Mouse (Mus musculus): ENCODE measurements around the gene Coa3.

DNA sequence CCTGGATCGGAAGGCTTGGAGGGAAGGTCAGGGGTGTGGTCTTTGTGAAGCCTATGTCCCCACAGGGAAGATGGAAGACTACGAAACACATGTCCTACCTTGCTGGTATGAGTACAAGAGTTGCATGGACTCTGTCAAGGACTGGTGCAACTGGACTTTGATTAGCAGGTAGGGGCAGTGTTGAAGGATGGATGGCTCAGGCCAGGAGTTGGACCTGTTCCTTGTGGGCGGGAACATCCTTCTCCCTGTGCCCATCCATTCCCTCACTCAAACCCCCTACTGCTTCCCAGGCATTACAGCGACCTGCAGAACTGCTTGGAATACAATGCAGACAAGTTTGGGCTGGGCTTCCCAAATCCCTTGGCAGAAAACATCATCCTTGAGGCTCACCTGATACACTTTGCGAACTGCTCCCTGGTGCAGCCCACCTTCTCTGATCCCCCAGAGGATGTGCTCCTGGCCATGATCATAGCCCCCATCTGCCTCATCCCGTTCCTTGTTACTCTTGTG lies 31.3 kb downstream of the Coa3 start:
- no peak for TF ChIP-seq EP300 (IDR thresholded peaks at IDR 0.05; ENCODE audit: insufficient read depth, low read depth, low read length)
- no peak for TF ChIP-seq CTCF (IDR thresholded peaks at IDR 0.05)
- no peak for TF ChIP-seq POLR2A (IDR thresholded peaks at IDR 0.05; ENCODE audit: insufficient read depth, low read depth, low read length)

Data from heart, adult 2 months (tissue).